Mouse (Mus musculus) MEL (cell line): ENCODE data around the gene AC124108.1. TPM values are rescaled to one million over a fixed set of nuclear protein-coding genes. Genes with fewer than 3 reads are reported as not detected.

Experiments
- DNase-seq: peaks from one replicate; pipeline ENCODE4 v3.0.0; 2011; ENCODE audit warnings: low read depth, low spot score
- H3K27ac ChIP-seq: 2 replicates; pipeline ENCODE4 v1.5.1; 2012; ENCODE audit warnings: low read depth, mild to moderate bottlenecking, control low read depth, low read length, moderate library complexity; ENCODE audit not compliant: control insufficient read depth
- H3K27me3 ChIP-seq, 2 experiments: fragments of 150-350 bp in 1 of 2; sonication (generic) in 1 of 2; 2 replicates each; pipeline ENCODE4 v1.6.1; 2012; ENCODE audit warnings: low read length in 2 of 2, mild to moderate bottlenecking in 2 of 2, improper control_type of control experiment in 1 of 2, moderate library complexity in 1 of 2; ENCODE audit not compliant: insufficient read depth in 2 of 2, control insufficient read depth in 1 of 2
- H3K36me3 ChIP-seq, 2 experiments: 2 replicates each; pipeline ENCODE4 v1.6.1; 2012 to 2014; ENCODE audit warnings: low read length in 2 of 2, improper control_type of control experiment in 1 of 2, inconsistent platforms in 1 of 2, mild to moderate bottlenecking in 1 of 2; ENCODE audit not compliant: insufficient read depth in 2 of 2, control insufficient read depth in 1 of 2
- H3K4me1 ChIP-seq, 2 experiments: fragments of 150-350 bp in 1 of 2; sonication (generic) in 1 of 2; 2 replicates each; pipeline ENCODE4 v1.6.1; 2012; ENCODE audit warnings: low read length in 2 of 2, improper control_type of control experiment in 1 of 2, mild to moderate bottlenecking in 1 of 2; ENCODE audit not compliant: insufficient read depth in 2 of 2, control insufficient read depth in 1 of 2
- H3K4me3 ChIP-seq, 2 experiments: fragments of 150-350 bp in 1 of 2; sonication (generic) in 1 of 2; 2 replicates each; pipeline ENCODE4 v1.5.1; 2012; ENCODE audit warnings: low read depth in 2 of 2, low read length in 2 of 2, mild to moderate bottlenecking in 2 of 2, moderate library complexity in 2 of 2, control low read depth in 1 of 2, improper control_type of control experiment in 1 of 2; ENCODE audit not compliant: control insufficient read depth in 1 of 2, insufficient read depth in 1 of 2
- H3K79me2 ChIP-seq: 2 replicates; pipeline ENCODE4 v1.6.1; 2012; ENCODE audit warnings: mild to moderate bottlenecking, low read length, moderate library complexity; ENCODE audit not compliant: control insufficient read depth, poor library complexity, insufficient read depth
- H3K9ac ChIP-seq: 2 replicates; pipeline ENCODE4 v1.6.1; 2012; ENCODE audit warnings: low read depth, mild to moderate bottlenecking, control low read depth, low read length, moderate library complexity; ENCODE audit not compliant: control insufficient read depth, poor library complexity, severe bottlenecking
- H3K9me3 ChIP-seq: fragments of 150-350 bp; sonication (generic); replicated peaks from 2 replicates; pipeline ENCODE4 v1.6.1; 2012; ENCODE audit warnings: mild to moderate bottlenecking, low read length, improper control_type of control experiment, moderate library complexity; ENCODE audit not compliant: insufficient read depth
- BHLHE40 ChIP-seq: IDR thresholded peaks from 2 replicates; pipeline ENCODE4 v1.6.1; 2012; ENCODE audit warnings: low read depth, mild to moderate bottlenecking, inconsistent platforms, low read length, improper control_type of control experiment, borderline replicate concordance
- CHD1 ChIP-seq: IDR thresholded peaks from 2 replicates; pipeline ENCODE4 v1.6.1; 2012; ENCODE audit warnings: low read depth, mild to moderate bottlenecking, inconsistent platforms, low read length, improper control_type of control experiment
- CHD2 ChIP-seq: IDR thresholded peaks from 2 replicates; pipeline ENCODE4 v1.6.1; 2011; ENCODE audit warnings: low read length, improper control_type of control experiment
- CTCF ChIP-seq, 3 experiments: IDR thresholded peaks in 2 of 3; conservative IDR thresholded peaks in 1 of 3; 2 replicates each; pipeline ENCODE4 v1.5.1; 2011 to 2012; ENCODE audit warnings: low read length in 3 of 3, low read depth in 2 of 3, mild to moderate bottlenecking in 2 of 3, improper control_type of control experiment in 1 of 3, inconsistent platforms in 1 of 3, mixed read lengths in 1 of 3, moderate library complexity in 1 of 3; ENCODE audit not compliant: control insufficient read depth in 1 of 3, insufficient read depth in 1 of 3, poor library complexity in 1 of 3, severe bottlenecking in 1 of 3
- E2F4 ChIP-seq: IDR thresholded peaks from 2 replicates; pipeline ENCODE4 v1.6.1; 2011; ENCODE audit warnings: low read depth, low read length, improper control_type of control experiment, borderline replicate concordance
- ELF1 ChIP-seq: IDR thresholded peaks from 2 replicates; pipeline ENCODE4 v1.6.1; 2014; ENCODE audit warnings: low read depth, mild to moderate bottlenecking, inconsistent platforms, low read length, improper control_type of control experiment, moderate library complexity
- EP300 ChIP-seq, 2 experiments: IDR thresholded peaks; 2 replicates each; pipeline ENCODE4 v1.6.1; 2011; ENCODE audit warnings: improper control_type of control experiment in 2 of 2, low read length in 2 of 2, low read depth in 1 of 2, mild to moderate bottlenecking in 1 of 2
- ETS1 ChIP-seq: IDR thresholded peaks from 2 replicates; pipeline ENCODE4 v1.6.1; 2012; ENCODE audit warnings: low read depth, mild to moderate bottlenecking, inconsistent platforms, low read length, improper control_type of control experiment, moderate library complexity
- GABPA ChIP-seq: IDR thresholded peaks from 2 replicates; pipeline ENCODE4 v1.6.1; 2012; ENCODE audit warnings: low read depth, mild to moderate bottlenecking, inconsistent platforms, low read length, improper control_type of control experiment, moderate library complexity
- HCFC1 ChIP-seq: IDR thresholded peaks from 2 replicates; pipeline ENCODE4 v1.6.1; 2012; ENCODE audit warnings: low read depth, mild to moderate bottlenecking, inconsistent platforms, low read length, improper control_type of control experiment, moderate library complexity
- KAT2A ChIP-seq: conservative IDR thresholded peaks from 2 replicates; pipeline ENCODE4 v1.6.1; 2012; ENCODE audit warnings: low read depth, low read length, improper control_type of control experiment, inconsistent platforms
- MAFK ChIP-seq: IDR thresholded peaks from 2 replicates; pipeline ENCODE4 v1.6.1; 2011; ENCODE audit warnings: low read depth, mild to moderate bottlenecking, low read length, improper control_type of control experiment, borderline replicate concordance
- MAX ChIP-seq: IDR thresholded peaks from 2 replicates; pipeline ENCODE4 v1.6.1; 2011; ENCODE audit warnings: low read length, improper control_type of control experiment
- MAZ ChIP-seq: IDR thresholded peaks from 2 replicates; pipeline ENCODE4 v1.6.1; 2012; ENCODE audit warnings: low read depth, mild to moderate bottlenecking, inconsistent platforms, low read length, improper control_type of control experiment
- MEF2A ChIP-seq: IDR thresholded peaks from 2 replicates; pipeline ENCODE4 v1.6.1; 2014; ENCODE audit warnings: low read depth, mild to moderate bottlenecking, inconsistent platforms, low read length, improper control_type of control experiment; ENCODE audit not compliant: poor library complexity, insufficient replicate concordance, severe bottlenecking; ENCODE audit errors: extremely low read depth
- MXI1 ChIP-seq: IDR thresholded peaks from 2 replicates; pipeline ENCODE4 v1.6.1; 2011; ENCODE audit warnings: mild to moderate bottlenecking, low read depth, low read length, improper control_type of control experiment
- MYB ChIP-seq: IDR thresholded peaks from 2 replicates; pipeline ENCODE4 v1.6.1; 2011; ENCODE audit warnings: mild to moderate bottlenecking, low read depth, low read length, improper control_type of control experiment
- MYC ChIP-seq: IDR thresholded peaks from 2 replicates; pipeline ENCODE4 v1.6.1; 2011; ENCODE audit warnings: low read depth, mild to moderate bottlenecking, low read length, improper control_type of control experiment, moderate library complexity
- NELFE ChIP-seq: IDR thresholded peaks from 2 replicates; pipeline ENCODE4 v1.6.1; 2011; ENCODE audit warnings: low read depth, low read length, improper control_type of control experiment
- NRF1 ChIP-seq: IDR thresholded peaks from 2 replicates; pipeline ENCODE4 v1.6.1; 2014; ENCODE audit warnings: low read depth, mild to moderate bottlenecking, inconsistent platforms, low read length, improper control_type of control experiment, moderate library complexity; ENCODE audit not compliant: poor library complexity, insufficient read depth, severe bottlenecking
- POLR2A ChIP-seq, 2 experiments: IDR thresholded peaks; 2 replicates each; pipeline ENCODE4 v1.6.1; 2011 to 2012; ENCODE audit warnings: low read length in 2 of 2, mild to moderate bottlenecking in 2 of 2, control low read depth in 1 of 2, improper control_type of control experiment in 1 of 2, low read depth in 1 of 2, moderate library complexity in 1 of 2; ENCODE audit not compliant: control insufficient read depth in 1 of 2, insufficient read depth in 1 of 2, poor library complexity in 1 of 2
- POLR2AphosphoS2 ChIP-seq: IDR thresholded peaks from 2 replicates; pipeline ENCODE4 v1.6.1; 2011; ENCODE audit warnings: low read length, improper control_type of control experiment
- POLR2AphosphoS5 ChIP-seq: IDR thresholded peaks from 2 replicates; pipeline ENCODE4 v1.6.1; 2012; ENCODE audit warnings: low read depth, borderline replicate concordance, mild to moderate bottlenecking, inconsistent platforms, low read length, moderate library complexity, mixed read lengths
- RAD21 ChIP-seq: IDR thresholded peaks from 2 replicates; pipeline ENCODE4 v1.6.1; 2011; ENCODE audit warnings: mild to moderate bottlenecking, low read depth, low read length, improper control_type of control experiment
- RCOR1 ChIP-seq: IDR thresholded peaks from 2 replicates; pipeline ENCODE4 v1.6.1; 2012; ENCODE audit warnings: low read depth, mild to moderate bottlenecking, inconsistent platforms, low read length, improper control_type of control experiment
- SIN3A ChIP-seq: IDR thresholded peaks from 2 replicates; pipeline ENCODE4 v1.6.1; 2012; ENCODE audit warnings: low read length, improper control_type of control experiment, inconsistent platforms
- SMC3 ChIP-seq: IDR thresholded peaks from 2 replicates; pipeline ENCODE4 v1.6.1; 2011; ENCODE audit warnings: low read depth, low read length, improper control_type of control experiment
- TAL1 ChIP-seq: IDR thresholded peaks from 2 replicates; pipeline ENCODE4 v1.6.1; 2012; ENCODE audit warnings: mild to moderate bottlenecking, inconsistent platforms, low read length, moderate library complexity, mixed read lengths
- TCF12 ChIP-seq: IDR thresholded peaks from 2 replicates; pipeline ENCODE4 v1.6.1; 2014; ENCODE audit warnings: low read depth, mild to moderate bottlenecking, inconsistent platforms, low read length, improper control_type of control experiment, moderate library complexity
- UBTF ChIP-seq: IDR thresholded peaks from 2 replicates; pipeline ENCODE4 v1.6.1; 2012; ENCODE audit warnings: low read depth, mild to moderate bottlenecking, inconsistent platforms, low read length, improper control_type of control experiment, moderate library complexity, borderline replicate concordance; ENCODE audit not compliant: insufficient read depth
- USF1 ChIP-seq: IDR thresholded peaks from 2 replicates; pipeline ENCODE4 v1.6.1; 2014; ENCODE audit warnings: low read depth, mild to moderate bottlenecking, inconsistent platforms, low read length, improper control_type of control experiment, moderate library complexity
- USF2 ChIP-seq, 2 experiments: IDR thresholded peaks; 2 replicates each; pipeline ENCODE4 v1.6.1; 2011 to 2012; ENCODE audit warnings: improper control_type of control experiment in 2 of 2, low read length in 2 of 2, borderline replicate concordance in 1 of 2, inconsistent platforms in 1 of 2, low read depth in 1 of 2, mild to moderate bottlenecking in 1 of 2; ENCODE audit not compliant: insufficient read depth in 1 of 2
- ZC3H11A ChIP-seq: IDR thresholded peaks from 2 replicates; pipeline ENCODE4 v1.6.1; 2012; ENCODE audit warnings: low read depth, mild to moderate bottlenecking, inconsistent platforms, low read length, improper control_type of control experiment
- ZKSCAN1 ChIP-seq: IDR thresholded peaks from 2 replicates; pipeline ENCODE4 v1.6.1; 2012; ENCODE audit warnings: low read depth, mild to moderate bottlenecking, inconsistent platforms, low read length, improper control_type of control experiment, moderate library complexity
- ZMIZ1 ChIP-seq: IDR thresholded peaks from 2 replicates; pipeline ENCODE4 v1.6.1; 2012; ENCODE audit warnings: low read depth, mild to moderate bottlenecking, inconsistent platforms, low read length, improper control_type of control experiment, moderate library complexity
- ZNF384 ChIP-seq: IDR thresholded peaks from 2 replicates; pipeline ENCODE4 v1.6.1; 2012; ENCODE audit warnings: low read depth, mild to moderate bottlenecking, inconsistent platforms, low read length, improper control_type of control experiment
- polyA plus RNA-seq, 2 experiments: library from polyadenylated mRNA; stranded (reverse) in 1 of 2; unstranded in 1 of 2; fragments of >175 nt in 1 of 2; fragments of >200 nt in 1 of 2; gene quantifications; 2 replicates each; pipeline versions ENCODE4 v1.2.1 to v1.2.4; 2012; ENCODE audit warnings: low replicate concordance in 2 of 2, low read depth in 1 of 2; ENCODE audit not compliant: insufficient read length in 2 of 2, insufficient read depth in 1 of 2, missing spikeins in 1 of 2
- total RNA-seq: library from RNA; depleted of rRNA; stranded (reverse); fragments of 300-350 nt; gene quantifications from 2 replicates; pipeline ENCODE4 v1.2.3, GENCODE M21; 2012

The AC124108.1 gene
- total and polyA plus RNA-seq, 3 experiments: not detected

- Histone ChIP-seq H3K9ac (no peak overlapping the region), H3K4me1 (no peaks in the 10 kb centered on the region), H3K27ac (no peak overlapping the region), H3K36me3 (no peaks in the 10 kb centered on the region; a peak in 1 of 4 replicates), H3K4me3 (no peak overlapping the region), H3K79me2 (no peaks in the 10 kb centered on the region), H3K9me3 (no peaks in the 10 kb centered on the region), H3K27me3 (peaks cover 4 to 8% of the 10 kb centered on the region in 2 experiments; a peak in 3 of 4 replicates)
- DNase-seq: peak; percentile 81
- TF ChIP-seq ZNF384: no peak
- no peak for TF ChIP-seq POLR2AphosphoS2
- TF ChIP-seq SIN3A: no peak
- TF ChIP-seq HCFC1: no peak
- no peak for TF ChIP-seq ZMIZ1
- TF ChIP-seq KAT2A: no peak
- peak; percentile 38; the same call in 1 of the 2 replicates for TF ChIP-seq ZC3H11A
- no peak for TF ChIP-seq RCOR1
- TF ChIP-seq UBTF: no peak
- no peak for TF ChIP-seq NRF1
- TF ChIP-seq MYC: no peak
- TF ChIP-seq POLR2AphosphoS5: no peak
- no peak for TF ChIP-seq MAZ
- no peak for TF ChIP-seq CHD1
- peak; percentile 75 for TF ChIP-seq RAD21
- TF ChIP-seq USF2 (IDR thresholded peaks at IDR 0.05; ENCODE audit: borderline replicate concordance in 1 of 2, insufficient read depth in 1 of 2, low read depth in 1 of 2, low read length in 2 of 2): no peak
- TF ChIP-seq SMC3: peak; percentile 73
- no peak for TF ChIP-seq MEF2A
- no peak for TF ChIP-seq ETS1
- TF ChIP-seq TAL1: no peak
- TF ChIP-seq NELFE: no peak
- TF ChIP-seq USF1: no peak
- no peak for TF ChIP-seq BHLHE40
- TF ChIP-seq GABPA: no peak
- TF ChIP-seq POLR2A (IDR thresholded peaks at IDR 0.05; ENCODE audit: control insufficient read depth in 1 of 2, insufficient read depth in 1 of 2, low read depth in 1 of 2, low read length in 2 of 2, poor library complexity in 1 of 2): no peak
- TF ChIP-seq CHD2: no peak
- no peak for TF ChIP-seq MAX
- TF ChIP-seq ZKSCAN1: no peak
- no peak for TF ChIP-seq ELF1
- no peak for TF ChIP-seq TCF12
- no peak for TF ChIP-seq EP300 (IDR thresholded peaks at IDR 0.05; ENCODE audit: low read depth in 1 of 2, low read length in 2 of 2)
- TF ChIP-seq MAFK: no peak
- TF ChIP-seq MXI1: no peak
- TF ChIP-seq E2F4: no peak
- TF ChIP-seq MYB: no peak
- TF ChIP-seq CTCF (IDR thresholded peaks at IDR 0.05 in 2 of 3, conservative IDR thresholded peaks at IDR 0.05 in 1 of 3; ENCODE audit: control insufficient read depth in 1 of 3, insufficient read depth in 1 of 3, low read depth in 2 of 3, low read length in 3 of 3, poor library complexity in 1 of 3, severe bottlenecking in 1 of 3): peak; percentile 87 to 98 (median 98)
Measured at GRCm38 (mm10) chr1:132157016-132157781, 34.1 kb upstream of the AC124108.1 start.
